Mouse (Mus musculus) left cerebral cortex, postnatal 10 days (tissue): ENCODE measurements around the gene Trh. TPM values are rescaled to one million over a fixed set of nuclear protein-coding genes. Genes with fewer than 3 reads are reported as not detected.

Source experiments
- DNase-seq, 2 experiments: peaks; one replicate each; pipeline ENCODE4 v3.0.0; 2021 to 2022; ENCODE audit warnings: low spot score in 2 of 2, mixed read lengths in 1 of 2; ENCODE audit errors: extremely low spot score in 1 of 2
- intact Hi-C: fragments of 180-260 bp; cut with DNase I; formaldehyde crosslinking; loops from one replicate; pipeline ENCODE4 v1.15.1; 2025
- total RNA-seq, 2 experiments: library from RNA; stranded (reverse); gene quantifications; 2 replicates each; pipeline ENCODE4 v1.2.3; 2021

The Trh gene
- 1 to 10 TPM; 3.1 to 3.2 TPM for total RNA-seq

GRCm38 (mm10) chr6:92244591-92244990 lies at the start of gene Trh:
Gene Trh (minus strand): TSS chr6:92244650.
- intact Hi-C loops, result no loop called here
- DNase-seq, result no peak

DNA sequence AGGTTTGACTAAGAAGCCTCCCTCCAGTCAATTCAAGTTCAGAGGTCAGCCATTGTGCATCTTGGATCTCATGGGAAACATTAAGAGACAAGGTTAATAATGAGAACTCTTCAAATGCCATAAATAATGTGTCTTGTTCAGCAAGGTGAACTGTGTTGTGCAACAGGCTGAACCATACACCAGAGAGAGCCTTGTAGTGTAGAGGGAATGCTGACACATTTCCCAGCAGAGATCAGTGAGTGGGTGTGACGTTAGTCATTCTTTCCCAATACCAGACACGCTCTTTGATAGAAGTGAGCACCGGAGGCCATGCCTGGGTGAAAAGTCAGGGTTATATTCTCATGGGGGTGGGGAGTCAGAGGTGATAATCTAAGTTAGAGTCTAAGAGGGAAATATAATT lies 46.4 kb upstream of the Trh start:
- no peak for DNase-seq
- intact Hi-C loops, result no loop called here

- intact Hi-C loops, result loop anchor here (2.0 to 10.0 kb wide), 3 partner anchors 188 to 456 kb away; no protein-coding TSS in a partner anchor
Measured at GRCm38 (mm10) chr6:92286889-92287288, 42.4 kb upstream of the Trh start.

GRCm38 (mm10) chr6:92286258-92286888 lies 41.9 kb upstream of the Trh start:
- peak; percentile 66 to 71 for DNase-seq
- intact Hi-C loops, result loop anchor here (2.0 to 10.0 kb wide), 3 partner anchors 188 to 456 kb away; no protein-coding TSS in a partner anchor

More at GRCm38 (mm10) chr6:92286889-92287288, 42.4 kb upstream of the Trh start:
- no peak for DNase-seq

- intact Hi-C loops, result loop anchor here (5.0 to 10.0 kb wide), 2 partner anchors 189 to 377 kb away; no protein-coding TSS in a partner anchor
- DNase-seq, result no peak
Measured at GRCm38 (mm10) chr6:92285559-92285958, 41.1 kb upstream of the Trh start.

- intact Hi-C loops, result no loop called here
- DNase-seq, result no peak
Measured at GRCm38 (mm10) chr6:92277179-92277578, 32.7 kb upstream of the Trh start.

DNA sequence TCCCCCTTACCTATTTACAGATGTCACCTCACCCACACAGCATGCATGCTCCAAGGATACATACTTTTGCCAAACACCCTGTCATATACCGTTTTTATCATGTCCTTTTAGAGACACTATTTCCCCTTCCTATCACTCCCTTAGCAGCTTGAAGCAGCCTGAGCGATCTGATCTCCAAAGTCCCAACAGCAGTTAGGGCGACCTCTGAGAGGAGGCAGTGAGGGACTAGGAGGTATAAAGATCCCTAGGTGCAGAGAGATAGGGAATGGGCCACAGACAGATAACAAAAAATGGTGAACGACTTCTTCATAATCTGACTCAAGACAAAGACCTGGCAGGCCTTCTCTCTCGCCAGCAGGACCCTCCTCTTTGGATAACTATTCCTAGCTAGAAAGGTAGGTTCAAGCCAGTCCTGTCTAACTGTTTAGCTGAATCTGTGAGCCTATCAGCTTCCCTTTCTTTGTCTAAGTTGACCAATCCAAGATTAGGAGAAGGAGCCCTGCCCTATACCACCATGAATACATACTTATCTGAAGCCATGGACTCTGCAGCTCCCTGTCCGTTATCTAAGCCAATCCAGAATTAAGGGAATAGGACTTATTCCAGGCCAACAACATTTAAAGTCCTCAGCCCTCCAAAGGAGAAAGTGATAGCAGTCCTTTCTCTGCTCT lies 29.3 kb upstream of the Trh start:
- no peak for DNase-seq
- intact Hi-C loops, result no loop called here

DNA sequence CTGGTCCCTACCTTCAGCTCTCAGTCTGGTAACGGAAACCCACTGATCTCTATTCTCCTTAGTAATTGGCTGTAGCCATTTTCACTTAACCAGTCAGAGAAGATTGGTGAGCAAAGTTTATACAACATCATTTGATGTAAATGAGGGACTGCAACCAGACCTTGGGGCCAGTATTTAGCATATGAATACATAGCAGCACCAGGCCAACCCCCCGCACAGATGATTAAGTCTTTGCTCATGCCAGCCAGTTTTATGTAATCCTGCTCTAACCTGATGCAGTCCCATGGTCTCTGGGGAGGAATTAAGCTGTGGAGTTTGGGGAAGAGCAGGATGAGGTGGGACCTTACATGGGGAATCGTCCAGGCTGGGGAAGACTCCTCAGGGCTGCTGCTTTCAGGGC lies 28.2 kb upstream of the Trh start:
- no peak for DNase-seq
- intact Hi-C loops, result no loop called here

DNA sequence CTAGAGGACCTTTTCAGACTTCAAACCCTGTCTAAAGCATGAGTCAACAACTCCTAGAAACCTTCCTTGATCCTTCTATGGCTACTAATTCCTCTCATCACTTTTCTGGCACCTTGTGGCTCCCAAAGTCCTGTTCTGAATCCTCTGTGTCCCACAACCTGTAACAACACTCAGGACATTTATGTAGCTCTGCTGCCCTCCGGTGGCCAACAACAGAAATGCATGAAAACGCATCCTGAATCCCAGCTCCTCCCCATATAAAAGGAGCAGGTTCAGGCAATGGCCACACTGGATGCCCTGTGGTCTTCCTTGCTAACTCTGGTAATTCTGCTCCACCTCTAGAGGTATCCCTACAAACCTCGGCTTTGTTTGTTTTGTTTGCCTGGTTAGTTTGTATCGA lies 24.6 kb upstream of the Trh start:
- peak; percentile 45 to 65 for DNase-seq
- intact Hi-C loops, result loop anchor here (1.0 kb wide), 1 partner anchor 50 kb away; no protein-coding TSS in a partner anchor

DNA sequence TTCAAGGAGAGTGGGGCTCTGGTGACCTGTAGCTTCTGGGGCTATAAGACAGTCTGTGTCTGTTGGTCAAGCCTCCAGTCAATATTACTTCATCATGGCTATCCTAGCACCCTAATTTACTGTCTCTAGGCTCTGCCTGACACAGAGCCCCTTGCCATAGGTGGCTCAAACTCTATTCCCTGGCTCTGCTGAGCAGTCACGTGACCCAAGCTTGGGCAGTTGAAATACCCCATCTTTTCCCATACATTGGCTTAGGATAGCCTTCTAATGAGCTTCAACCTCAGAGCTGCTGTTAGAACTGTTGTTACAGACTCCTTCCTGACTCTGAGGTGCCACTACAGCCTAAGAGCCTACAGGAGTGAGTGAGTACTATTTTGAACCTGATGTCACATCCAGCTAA lies 23.6 kb upstream of the Trh start:
- intact Hi-C loops, result no loop called here
- DNase-seq, result no peak

- intact Hi-C loops, result no loop called here
Measured at GRCm38 (mm10) chr6:92261162-92261843, 16.9 kb upstream of the Trh start.

GRCm38 (mm10) chr6:92255346-92255745 lies 10.9 kb upstream of the Trh start:
- DNase-seq, result no peak
- intact Hi-C loops, result no loop called here

More at GRCm38 (mm10) chr6:92261162-92261843, 16.9 kb upstream of the Trh start:
- DNase-seq, result no peak

- DNase-seq, result no peak
- intact Hi-C loops, result no loop called here
Measured at GRCm38 (mm10) chr6:92253253-92253870, 8.9 kb upstream of the Trh start.

DNA sequence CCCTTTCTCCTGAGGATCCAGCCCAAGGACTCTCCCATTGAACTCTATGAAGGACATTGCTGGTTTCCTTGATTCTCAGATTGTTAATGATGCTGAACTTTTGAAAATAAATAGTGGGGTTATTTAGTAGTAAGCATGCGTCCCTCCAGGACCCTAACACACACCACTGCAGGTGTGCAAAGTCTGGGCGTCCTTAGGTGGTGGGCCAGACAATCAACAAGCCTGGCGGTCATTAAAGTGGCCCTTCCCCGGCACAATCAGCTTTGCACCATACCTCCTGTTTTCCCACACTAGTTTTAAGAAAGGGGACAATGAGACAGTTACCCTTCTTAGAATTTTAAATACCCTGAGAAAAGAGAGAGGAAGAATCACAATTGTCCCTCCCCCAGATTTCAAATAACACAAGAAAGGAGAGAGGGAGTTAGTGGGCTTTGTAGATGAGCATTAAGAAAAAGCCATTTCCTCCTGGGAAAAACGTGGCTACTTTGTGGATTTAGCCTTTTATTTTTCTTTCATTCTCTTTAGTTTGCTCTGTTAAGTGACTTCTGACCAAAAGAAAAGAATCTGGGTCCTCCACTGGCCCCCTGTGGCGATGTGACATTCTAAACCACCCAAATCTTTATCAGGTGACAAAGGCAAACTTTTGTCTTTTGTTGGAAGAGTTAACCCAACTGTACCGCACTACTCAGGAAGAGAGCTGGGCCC lies 2.9 kb upstream of the Trh start:
- intact Hi-C loops, result no loop called here
- no peak for DNase-seq

- intact Hi-C loops, result no loop called here
- no peak for DNase-seq
Measured at GRCm38 (mm10) chr6:92246335-92246734, 1.9 kb upstream of the Trh start.

GRCm38 (mm10) chr6:92241178-92241906 lies 3.1 kb downstream of the Trh start:
- DNase-seq, result peak; percentile 22 to 47
- intact Hi-C loops, result no loop called here

- intact Hi-C loops, result no loop called here
- DNase-seq, result no peak
Measured at GRCm38 (mm10) chr6:92235036-92235435, 9.4 kb downstream of the Trh start.

- no peak for DNase-seq
- intact Hi-C loops, result no loop called here
Measured at GRCm38 (mm10) chr6:92231762-92232161, 12.7 kb downstream of the Trh start.
